Mouse (Mus musculus) kidney, embryonic 15.5 days (tissue): Measurements from ENCODE around the gene Hnrnpdl. TPM values are rescaled to one million over a fixed set of nuclear protein-coding genes. Genes with fewer than 3 reads are reported as not detected.

ENCODE experiments used
- ATAC-seq: fragments of 200-750 bp; cut with Nextera tagmentation; replicated peaks from 2 replicates; pipeline ENCODE4 v1.8.0; 2017; ENCODE audit warnings: moderate TSS enrichment; ENCODE audit not compliant: low FRiP score
- H3K27ac ChIP-seq: fragments of 300-500 bp; sonication (generic); 2 replicates; pipeline ENCODE4 v1.5.1; 2015; ENCODE audit warnings: mild to moderate bottlenecking, inconsistent platforms
- H3K27me3 ChIP-seq: fragments of 300-500 bp; sonication (generic); 2 replicates; pipeline ENCODE4 v1.6.1; 2015; ENCODE audit warnings: inconsistent platforms
- H3K36me3 ChIP-seq: fragments of 300-500 bp; sonication (generic); 2 replicates; pipeline ENCODE4 v1.6.1; 2015; ENCODE audit warnings: inconsistent platforms
- H3K4me1 ChIP-seq: fragments of 300-500 bp; sonication (generic); 2 replicates; pipeline ENCODE4 v1.6.1; 2015; ENCODE audit warnings: inconsistent platforms
- H3K4me2 ChIP-seq: fragments of 300-500 bp; sonication (generic); 2 replicates; pipeline ENCODE4 v1.6.1; 2015; ENCODE audit warnings: moderate library complexity, mild to moderate bottlenecking, inconsistent platforms
- H3K4me3 ChIP-seq: fragments of 300-500 bp; sonication (generic); replicated peaks from 2 replicates; pipeline ENCODE4 v1.5.1; 2015; ENCODE audit warnings: mild to moderate bottlenecking, inconsistent platforms
- H3K9ac ChIP-seq: fragments of 300-500 bp; sonication (generic); 2 replicates; pipeline ENCODE4 v1.6.1; 2015; ENCODE audit warnings: mild to moderate bottlenecking, inconsistent platforms
- H3K9me3 ChIP-seq: fragments of 300-500 bp; sonication (generic); replicated peaks from 2 replicates; pipeline ENCODE4 v1.6.1; 2016; ENCODE audit warnings: inconsistent platforms
- WGBS: fragments of 180-500 bp; shearing (Covaris S2); methylation state at CpG from one replicate; pipeline ENCODE4 v1.1.7; 2015; ENCODE audit warnings: mixed read lengths; 5-methylcytosine and 5-hydroxymethylcytosine counted together
- polyA plus RNA-seq: library from polyadenylated mRNA; unstranded; fragments of >200 nt; fragmentation: Nextera tagmentation; extraction: Ambion mirVana; gene quantifications from 2 replicates; pipeline ENCODE4 v1.2.1, GENCODE M21; 2015

The Hnrnpdl gene
- polyA plus RNA-seq, 1 experiment from 2014 or later, result 169 TPM

GRCm38 (mm10) chr5:100060876-100061275 is 21.4 kb upstream of the Hnrnpdl start:
- 92% methylated on average over 14 of the region's 14 CpGs for WGBS
- Histone ChIP-seq H3K27me3 (no peaks in the 10 kb centered on the region), H3K4me3 (no peak overlapping the region), H3K27ac (no peak overlapping the region), H3K4me2 (no peak overlapping the region), H3K9ac (no peak overlapping the region), H3K9me3 (no peaks in the 10 kb centered on the region), H3K36me3 (peaks cover 67% of the 10 kb centered on the region), H3K4me1 (no peaks in the 10 kb centered on the region)
- ATAC-seq, result no peak

DNA sequence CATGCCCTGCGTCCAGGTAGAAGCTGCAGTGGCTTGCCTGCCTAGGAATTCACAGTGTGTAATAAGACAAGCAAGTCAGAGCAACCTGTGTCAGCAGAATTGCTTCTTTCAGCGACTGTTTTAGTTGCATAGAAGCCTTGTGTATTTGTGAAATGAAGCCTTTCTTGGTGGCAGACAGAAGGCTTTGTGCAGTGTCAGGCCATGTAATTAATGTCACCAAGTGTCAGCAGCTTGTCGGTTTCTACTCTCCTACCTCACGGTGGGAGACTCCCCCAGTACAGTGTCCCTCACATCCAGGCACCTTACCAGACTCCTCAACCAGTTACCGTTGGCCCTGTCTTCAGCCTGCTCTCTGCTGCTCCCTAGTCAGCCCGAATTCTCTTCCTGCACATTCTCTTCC is 19.9 kb upstream of the Hnrnpdl start:
- H3K9me3 ChIP-seq, result no peaks in the 10 kb centered on the region
- no peak overlapping the region for H3K4me2 ChIP-seq
- H3K36me3 ChIP-seq, result peaks cover 52% of the 10 kb centered on the region
- H3K4me1 ChIP-seq, result peaks cover 12% of the 10 kb centered on the region
- 52% methylated on average over 6 of the region's 6 CpGs for WGBS
- H3K27ac ChIP-seq, result no peak overlapping the region
- ATAC-seq, result no peak
- H3K4me3 ChIP-seq, result no peak overlapping the region
- no peak overlapping the region for H3K9ac ChIP-seq
- H3K27me3 ChIP-seq, result no peaks in the 10 kb centered on the region

DNA sequence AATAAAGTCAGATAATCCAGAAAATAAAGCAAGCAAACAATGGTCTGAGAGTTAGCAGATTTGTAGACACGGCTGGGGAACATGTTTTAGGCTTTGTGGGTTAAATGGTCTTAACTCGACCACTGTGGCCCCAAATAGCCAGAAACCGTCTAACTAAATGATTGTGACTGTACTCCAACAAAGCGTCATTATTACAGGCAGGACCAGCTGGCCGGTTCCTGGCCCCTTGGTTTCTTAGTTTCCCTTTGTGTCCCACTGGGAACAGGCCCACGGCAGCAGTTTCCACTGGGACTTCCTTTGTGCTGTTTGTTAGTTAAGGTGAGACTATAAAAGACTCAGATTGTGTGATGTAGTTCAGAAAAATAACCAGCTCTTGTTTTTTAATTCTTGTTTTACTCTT is 19.3 kb upstream of the Hnrnpdl start:
- H3K27ac ChIP-seq, result no peak overlapping the region
- no peaks in the 10 kb centered on the region for H3K27me3 ChIP-seq
- H3K4me2 ChIP-seq, result no peak overlapping the region
- H3K4me3 ChIP-seq, result no peak overlapping the region
- H3K9ac ChIP-seq, result no peak overlapping the region
- WGBS, result 60% methylated on average over 6 of the region's 6 CpGs
- peaks cover 15% of the 10 kb centered on the region for H3K4me1 ChIP-seq
- H3K36me3 ChIP-seq, result peaks cover 46% of the 10 kb centered on the region
- no peaks in the 10 kb centered on the region for H3K9me3 ChIP-seq
- ATAC-seq, result no peak

- H3K27ac ChIP-seq, result no peak overlapping the region
- H3K4me3 ChIP-seq, result no peak overlapping the region
- H3K27me3 ChIP-seq, result no peaks in the 10 kb centered on the region
- no peak overlapping the region for H3K4me2 ChIP-seq
- no peak overlapping the region for H3K9ac ChIP-seq
- peaks cover 43% of the 10 kb centered on the region for H3K36me3 ChIP-seq
- ATAC-seq, result no peak
- 78% methylated on average over 15 of the region's 15 CpGs for WGBS
- H3K9me3 ChIP-seq, result no peaks in the 10 kb centered on the region
- H3K4me1 ChIP-seq, result peaks cover 15% of the 10 kb centered on the region
Observed at GRCm38 (mm10) chr5:100057461-100058209, 18.2 kb upstream of the Hnrnpdl start.

GRCm38 (mm10) chr5:100055866-100056369 is 16.5 kb upstream of the Hnrnpdl start:
- peaks cover 15% of the 10 kb centered on the region for H3K4me1 ChIP-seq
- H3K4me3 ChIP-seq, result no peak overlapping the region
- no peaks in the 10 kb centered on the region for H3K27me3 ChIP-seq
- H3K36me3 ChIP-seq, result peaks cover 34% of the 10 kb centered on the region
- no peak overlapping the region for H3K9ac ChIP-seq
- H3K9me3 ChIP-seq, result no peaks in the 10 kb centered on the region
- WGBS, result 60% methylated on average over 5 of the region's 5 CpGs
- no peak overlapping the region for H3K27ac ChIP-seq
- H3K4me2 ChIP-seq, result no peak overlapping the region
- ATAC-seq, result no peak

DNA sequence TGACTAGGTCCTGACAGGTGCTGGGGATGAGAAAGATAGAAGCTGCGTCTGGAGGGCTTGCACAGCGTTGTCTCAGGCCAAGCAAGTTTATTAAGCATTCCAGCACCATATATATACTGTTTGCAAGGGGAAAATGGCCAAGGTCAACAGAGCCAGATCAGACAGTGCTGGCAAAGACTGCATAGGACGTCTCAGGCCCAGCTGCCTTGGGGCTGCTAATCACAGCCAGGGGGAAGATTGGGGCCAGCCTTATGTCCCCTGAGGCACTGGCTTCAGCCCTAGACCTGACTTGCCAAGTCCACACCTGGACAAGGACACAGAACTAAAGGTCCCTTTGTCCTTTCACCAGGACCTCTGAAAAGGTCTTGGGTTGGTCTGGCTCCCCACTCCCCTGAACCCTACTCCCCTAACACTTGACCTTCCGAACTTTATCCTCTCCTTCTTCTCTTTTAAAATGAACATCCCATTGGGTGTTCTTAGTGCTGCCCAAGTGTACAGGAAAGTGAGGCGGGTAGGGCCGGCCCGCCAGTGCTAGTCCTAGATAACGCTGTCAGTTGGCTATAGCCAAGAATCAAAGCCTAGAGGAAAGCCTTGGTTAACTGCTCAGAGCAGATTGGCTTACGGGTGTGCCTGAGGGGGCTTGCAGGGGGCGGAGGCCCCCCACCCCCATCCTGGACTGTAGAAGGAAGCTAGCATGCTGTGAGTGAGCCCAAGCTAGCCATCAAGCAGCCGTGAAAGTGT is 15.5 kb upstream of the Hnrnpdl start:
- no peak for ATAC-seq
- WGBS, result 77% methylated on average over 11 of the region's 11 CpGs
- H3K4me2 ChIP-seq, result no peak overlapping the region

GRCm38 (mm10) chr5:100052728-100053127 is 13.3 kb upstream of the Hnrnpdl start:
- no peak for ATAC-seq
- no peaks in the 10 kb centered on the region for H3K9me3 ChIP-seq
- peaks cover 26% of the 10 kb centered on the region for H3K4me1 ChIP-seq
- no peak overlapping the region for H3K27ac ChIP-seq
- H3K4me2 ChIP-seq, result no peak overlapping the region
- no peak overlapping the region for H3K9ac ChIP-seq
- H3K4me3 ChIP-seq, result no peak overlapping the region
- WGBS, result 86% methylated on average over 7 of the region's 7 CpGs
- H3K36me3 ChIP-seq, result peaks cover 14% of the 10 kb centered on the region
- no peaks in the 10 kb centered on the region for H3K27me3 ChIP-seq

More for the DNA sequence above, 15.5 kb upstream of the Hnrnpdl start:
- Histone ChIP-seq H3K9me3 (no peaks in the 10 kb centered on the region), H3K9ac (no peak overlapping the region), H3K36me3 (peaks cover 25% of the 10 kb centered on the region), H3K4me1 (peaks cover 15% of the 10 kb centered on the region), H3K27me3 (no peaks in the 10 kb centered on the region), H3K4me3 (no peak overlapping the region), H3K27ac (no peak overlapping the region)

DNA sequence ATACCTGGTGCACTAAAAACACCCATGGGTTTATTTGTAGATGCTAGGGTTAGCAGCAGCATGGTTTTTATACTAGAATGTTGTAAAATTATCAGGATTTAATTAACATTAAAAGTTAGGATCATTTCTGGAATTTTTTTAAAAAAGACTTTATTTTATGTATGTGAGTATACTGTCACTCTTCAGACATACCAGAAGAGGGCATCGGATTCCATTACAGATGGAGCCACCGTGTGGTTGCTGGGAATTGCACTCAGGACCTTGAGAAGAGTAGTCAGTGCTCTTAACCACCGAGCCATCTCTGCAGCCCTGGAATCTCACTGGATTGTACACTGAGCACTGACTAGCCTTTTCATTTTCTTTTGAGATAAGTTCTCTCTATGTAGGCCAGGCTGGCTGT is 10.4 kb upstream of the Hnrnpdl start:
- 91% methylated on average over 3 of the region's 3 CpGs for WGBS
- no peak overlapping the region for H3K4me3 ChIP-seq

GRCm38 (mm10) chr5:100047871-100048270 is 8.4 kb upstream of the Hnrnpdl start:
- H3K4me3 ChIP-seq, result no peak overlapping the region
- ATAC-seq, result 0 out of 2 replicates have a peak, but pooled peaks have one; percentile 57
- H3K27me3 ChIP-seq, result no peaks in the 10 kb centered on the region
- H3K27ac ChIP-seq, result no peak overlapping the region
- H3K4me2 ChIP-seq, result no peak overlapping the region
- peaks cover 22% of the 10 kb centered on the region for H3K4me1 ChIP-seq
- no peak overlapping the region for H3K9ac ChIP-seq
- no peaks in the 10 kb centered on the region for H3K9me3 ChIP-seq
- 45% methylated on average over 7 of the region's 7 CpGs for WGBS
- H3K36me3 ChIP-seq, result peaks cover 16% of the 10 kb centered on the region

More for the DNA sequence above, 10.4 kb upstream of the Hnrnpdl start:
- Histone ChIP-seq H3K4me1 (peaks cover 30% of the 10 kb centered on the region), H3K4me2 (no peak overlapping the region), H3K9me3 (no peaks in the 10 kb centered on the region), H3K27me3 (no peaks in the 10 kb centered on the region), H3K36me3 (peaks cover 14% of the 10 kb centered on the region), H3K9ac (no peak overlapping the region), H3K27ac (no peak overlapping the region)
- no peak for ATAC-seq

- Histone ChIP-seq H3K27me3 (no peaks in the 10 kb centered on the region), H3K9me3 (no peaks in the 10 kb centered on the region), H3K27ac (no peak overlapping the region), H3K4me1 (peaks cover 22% of the 10 kb centered on the region), H3K4me3 (no peak overlapping the region), H3K36me3 (peaks cover 12% of the 10 kb centered on the region; the same call in 1 of the 2 replicates), H3K4me2 (no peak overlapping the region), H3K9ac (no peak overlapping the region)
- no peak for ATAC-seq
- WGBS, result 50% methylated on average over 8 of the region's 8 CpGs
Observed at GRCm38 (mm10) chr5:100047143-100047640, 7.7 kb upstream of the Hnrnpdl start.

DNA sequence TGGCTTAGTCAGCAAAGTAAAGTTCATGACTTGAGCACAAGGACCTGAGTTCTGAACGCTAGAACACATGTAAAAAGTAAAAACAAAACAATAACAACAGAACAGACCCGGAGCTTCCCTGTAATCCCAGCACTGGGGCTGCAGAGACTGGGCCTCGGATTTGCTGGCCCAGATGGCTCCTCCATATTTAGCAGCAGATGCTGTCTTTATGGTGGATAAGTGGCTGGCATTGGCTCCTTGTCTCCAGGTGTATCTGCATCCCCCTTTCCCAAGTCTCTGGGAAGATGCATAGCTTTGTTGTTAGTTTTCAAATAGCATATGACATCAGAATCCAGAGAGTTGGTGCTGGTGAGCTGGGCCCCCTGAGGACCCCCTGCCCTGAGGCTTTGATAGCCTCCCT is 6.6 kb upstream of the Hnrnpdl start:
- 77% methylated on average over 3 of the region's 3 CpGs for WGBS
- ATAC-seq, result no peak
- no peaks in the 10 kb centered on the region for H3K27me3 ChIP-seq
- no peak overlapping the region for H3K9ac ChIP-seq
- no peak overlapping the region for H3K4me2 ChIP-seq
- no peak overlapping the region for H3K27ac ChIP-seq
- H3K36me3 ChIP-seq, result peaks cover 9% of the 10 kb centered on the region; the same call in 1 of the 2 replicates
- no peaks in the 10 kb centered on the region for H3K9me3 ChIP-seq
- H3K4me1 ChIP-seq, result peaks cover 30% of the 10 kb centered on the region
- no peak overlapping the region for H3K4me3 ChIP-seq

DNA sequence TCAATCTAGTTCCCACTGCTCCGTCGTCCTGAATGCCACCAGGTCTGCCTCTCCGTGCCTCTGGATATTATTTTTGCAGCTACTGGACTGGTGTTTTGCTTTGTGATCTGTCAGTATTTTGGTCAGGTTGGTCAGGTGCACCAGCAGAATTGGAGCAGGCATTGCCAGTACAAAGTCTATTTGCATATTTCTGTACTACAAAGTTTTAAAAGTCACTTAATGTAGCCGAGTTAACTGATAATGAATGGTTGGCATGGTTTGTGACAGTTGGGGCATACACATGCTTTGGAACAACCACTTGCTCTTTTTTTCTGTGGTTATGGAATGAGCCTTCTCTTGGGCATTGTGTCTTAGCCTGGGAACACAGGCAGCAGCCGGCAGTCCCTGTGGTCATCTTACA is 5.2 kb upstream of the Hnrnpdl start:
- no peak for ATAC-seq
- Histone ChIP-seq H3K27me3 (no peaks in the 10 kb centered on the region), H3K36me3 (peaks cover 9% of the 10 kb centered on the region; the same call in 1 of the 2 replicates), H3K9ac (no peak overlapping the region), H3K9me3 (no peaks in the 10 kb centered on the region), H3K27ac (no peak overlapping the region), H3K4me1 (peaks cover 38% of the 10 kb centered on the region), H3K4me3 (no peak overlapping the region), H3K4me2 (no peak overlapping the region)
- 75% methylated on average over 5 of the region's 5 CpGs for WGBS
